Mouse (Mus musculus) kidney, adult 8-10 months (tissue): ENCODE data around the gene Samd4b.
"Not testable (repeated sequence)": the region's sequence is repeated elsewhere in the genome, so short reads cannot be mapped to it uniquely, and the experiment has no call there.

Experiments
- DNase-seq, 2 experiments: peaks; one replicate each; pipeline ENCODE4 v3.0.0; 2022

Gene Samd4b

DNA sequence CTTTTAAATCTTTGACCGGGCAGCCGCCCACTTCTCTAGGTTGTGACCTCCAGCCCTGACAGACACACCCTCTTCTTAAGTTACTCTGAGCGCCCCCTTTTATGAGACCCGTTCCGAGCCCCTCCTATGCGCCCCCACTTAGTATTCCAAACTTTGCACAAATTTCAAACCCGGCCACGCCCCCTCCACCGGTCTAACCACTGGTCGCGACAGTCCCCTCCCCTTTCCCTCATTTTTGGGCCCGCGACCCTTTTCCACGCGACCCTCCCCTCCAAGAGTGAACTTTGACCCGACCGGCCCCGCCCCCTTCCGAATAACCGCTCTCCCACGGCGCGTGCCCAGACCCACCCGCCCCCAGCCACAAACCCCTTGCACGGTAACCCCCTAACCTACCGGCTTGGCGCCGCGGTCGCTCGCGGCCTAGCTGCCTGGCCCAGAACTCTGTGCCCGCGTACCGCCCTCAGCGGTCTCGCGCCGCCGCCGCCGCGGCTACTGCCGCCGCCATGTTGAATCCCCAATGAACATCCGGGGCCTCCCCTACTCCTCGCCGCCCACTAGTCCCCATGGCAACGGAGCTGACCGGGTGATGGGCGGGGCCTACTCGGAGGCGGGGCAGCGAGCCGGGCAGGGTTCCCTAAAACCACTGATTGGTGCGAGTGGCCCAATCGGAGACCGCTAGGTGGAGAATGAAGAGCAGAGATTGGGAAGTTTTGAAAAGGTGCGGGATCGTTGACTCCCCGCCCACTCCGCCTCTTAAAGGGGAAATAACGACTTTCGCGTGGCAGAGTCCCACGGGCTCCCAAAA, at the start of gene Samd4b, which contains the start of gene Pak4:
Gene Samd4b, minus strand, starts transcription at position 503 of the 805 bp plus-strand sequence.
Gene Pak4, minus strand, starts transcription at position 544 of the 805 bp plus-strand sequence.
- DNase-seq = peak; percentile 99

DNA sequence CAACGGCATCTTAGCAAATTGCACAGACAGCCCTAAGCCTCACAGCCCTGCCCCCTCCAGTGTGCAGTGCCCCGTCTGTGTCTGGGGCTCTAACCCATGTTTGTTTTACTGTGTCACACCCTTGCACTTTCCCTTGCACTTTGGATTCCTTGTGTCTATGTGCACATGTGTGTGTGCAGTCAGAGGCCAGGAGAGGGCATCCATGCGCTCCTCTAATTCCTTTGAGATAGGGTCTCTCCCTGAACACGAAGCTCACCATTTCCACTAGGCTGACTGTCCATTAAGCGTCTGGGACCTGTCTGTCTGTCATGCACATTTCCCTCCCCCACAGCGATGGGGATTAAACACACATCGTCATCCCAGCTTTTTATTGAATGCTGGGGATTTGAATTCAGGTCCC, 49.1 kb upstream of the Samd4b start:
- no peak for DNase-seq

DNA sequence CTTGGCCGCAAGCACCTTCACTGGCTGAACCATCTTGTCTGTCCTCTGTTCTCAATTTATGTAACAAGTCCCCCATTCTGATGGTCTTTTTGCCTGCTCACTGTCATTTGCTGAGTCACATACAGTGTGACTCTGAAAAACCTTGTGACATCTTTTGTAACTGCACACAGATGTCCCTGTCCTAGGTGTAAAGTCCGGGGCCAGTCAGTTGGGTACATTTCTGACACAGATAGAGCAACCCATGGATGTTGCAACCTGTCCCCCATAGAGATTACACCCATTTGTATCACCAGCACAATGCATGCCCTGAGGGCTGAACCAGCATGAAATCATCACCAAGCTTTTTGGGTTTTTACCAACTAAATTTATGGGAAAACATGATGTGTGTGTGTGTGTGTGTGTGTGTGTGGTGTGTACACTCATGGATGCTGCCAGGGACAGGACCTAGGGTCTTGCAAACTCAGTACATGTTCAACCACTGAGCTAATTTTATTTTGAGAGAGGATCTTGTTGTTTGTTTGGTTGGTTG, 48.1 kb upstream of the Samd4b start:
- no peak for DNase-seq

DNA sequence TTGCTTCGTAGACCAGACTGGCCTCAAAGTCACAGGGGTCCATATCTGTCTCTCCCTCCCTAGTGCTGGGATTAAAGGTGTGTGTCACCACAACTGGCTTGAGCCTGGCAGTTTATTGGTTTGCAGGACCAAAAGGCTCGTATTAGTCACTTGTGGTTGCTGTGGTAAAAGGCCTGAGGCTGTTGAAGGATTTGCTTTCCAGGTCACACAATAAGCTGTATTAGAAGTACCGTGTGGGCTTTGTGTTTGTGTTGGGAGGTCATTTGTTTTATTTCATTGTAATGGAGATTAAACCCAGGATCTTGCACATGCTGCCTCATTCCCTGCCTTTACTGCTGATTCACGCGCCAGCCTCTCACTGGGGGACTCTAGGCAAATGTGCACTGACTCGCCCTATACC, 47.4 kb upstream of the Samd4b start:
- DNase-seq = no peak

DNA sequence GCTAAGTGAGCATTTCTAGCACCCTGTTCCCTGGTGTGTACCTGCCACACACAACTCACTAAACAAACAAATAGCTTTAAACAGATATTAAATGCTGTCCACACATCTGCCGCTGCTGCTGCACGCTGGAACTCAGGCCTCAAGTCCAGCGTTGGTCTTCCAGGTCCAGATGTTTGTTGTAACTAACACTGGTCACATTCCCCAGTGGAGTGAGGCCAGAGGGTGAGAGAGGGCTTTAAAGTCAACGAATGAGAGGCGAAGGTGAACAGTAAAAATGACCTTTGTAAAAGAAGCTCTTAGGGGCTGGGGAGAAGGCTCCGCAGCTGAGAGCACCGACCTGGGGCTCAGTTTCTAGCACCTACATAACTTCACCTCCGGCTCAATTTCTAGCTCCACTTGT, 43.6 kb upstream of the Samd4b start:
- DNase-seq = no peak

DNA sequence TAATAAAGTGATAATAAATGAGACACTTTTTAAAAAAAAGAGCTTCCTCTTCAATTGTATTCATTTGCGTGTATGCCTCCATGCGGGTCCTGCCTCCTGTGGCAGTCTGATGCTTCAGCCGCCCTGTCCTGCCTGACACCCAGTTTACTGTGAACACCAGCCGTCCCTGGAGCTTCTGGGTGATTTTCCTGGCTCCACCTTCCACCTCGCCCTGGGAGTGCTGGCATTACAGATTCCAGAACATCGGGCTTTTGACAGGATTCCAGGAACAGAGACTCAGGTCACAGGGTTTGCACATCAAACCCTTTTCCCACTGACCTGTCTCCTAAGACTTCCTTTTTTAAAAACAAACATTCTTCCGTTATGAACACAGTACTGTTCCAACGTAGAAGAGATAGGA, 39.6 kb upstream of the Samd4b start:
- peak; percentile 5 to 19 for DNase-seq

DNA sequence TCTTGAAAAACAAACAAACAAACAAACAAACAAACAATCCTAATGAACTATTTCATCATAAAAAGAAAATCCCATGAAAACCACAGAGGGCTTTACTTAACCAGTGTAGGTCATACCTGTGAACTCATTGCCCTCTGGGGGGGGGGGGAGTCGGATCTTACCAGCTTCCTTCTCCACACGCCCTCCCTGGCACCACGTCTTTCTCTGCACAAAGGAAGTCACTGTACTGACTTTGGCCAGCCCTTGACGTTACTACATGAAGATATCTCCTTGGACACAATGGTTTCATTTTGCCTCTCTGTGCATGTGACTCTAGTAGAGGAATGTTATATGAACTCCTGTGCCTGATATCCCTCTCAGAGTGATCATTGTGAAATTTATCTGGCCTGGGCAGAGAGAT, 36.2 kb upstream of the Samd4b start:
- no peak for DNase-seq

DNA sequence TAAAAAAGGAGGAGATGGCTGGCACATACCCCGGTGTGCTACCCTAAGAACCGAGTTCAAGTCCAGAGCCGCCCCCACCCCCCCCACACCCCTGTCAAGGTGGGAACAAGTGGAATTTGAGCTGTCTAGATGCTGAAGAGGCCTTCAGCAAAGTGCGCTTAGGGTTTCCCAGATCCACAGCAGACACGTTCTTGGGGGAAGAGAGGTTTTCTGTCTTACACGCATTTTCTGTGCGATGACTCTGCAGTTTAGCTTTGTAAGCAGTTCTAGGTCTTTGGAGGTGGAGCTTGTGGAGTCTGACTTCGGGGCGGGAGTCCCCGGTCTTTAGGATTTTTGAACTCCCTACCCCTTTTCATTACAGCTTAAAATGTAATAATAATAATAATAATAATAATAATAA, 33.1 kb upstream of the Samd4b start, which contains the start of gene Acp7:
Gene Acp7, minus strand, starts transcription at position 260 of the 400 bp plus-strand sequence.
- no peak for DNase-seq

DNA sequence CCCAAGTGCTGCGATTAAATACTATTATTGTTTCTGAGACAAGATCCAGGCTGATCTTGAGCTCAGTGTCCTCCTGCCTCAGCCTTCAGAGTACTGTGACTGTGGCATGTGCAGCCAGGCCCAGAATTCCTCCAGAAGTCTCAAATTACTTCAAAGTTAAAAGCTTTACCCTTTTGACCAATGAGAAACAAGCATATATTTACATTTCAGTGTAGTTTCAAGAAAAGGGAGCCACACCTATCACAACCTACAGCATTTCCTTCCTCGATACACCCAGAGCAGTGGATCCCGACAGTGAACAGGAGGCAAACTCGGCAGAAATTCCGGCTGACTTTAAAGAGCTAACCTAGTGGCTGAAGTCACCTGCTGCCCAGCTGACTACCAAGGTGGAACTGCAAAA, 26.8 kb upstream of the Samd4b start:
- DNase-seq = no peak

DNA sequence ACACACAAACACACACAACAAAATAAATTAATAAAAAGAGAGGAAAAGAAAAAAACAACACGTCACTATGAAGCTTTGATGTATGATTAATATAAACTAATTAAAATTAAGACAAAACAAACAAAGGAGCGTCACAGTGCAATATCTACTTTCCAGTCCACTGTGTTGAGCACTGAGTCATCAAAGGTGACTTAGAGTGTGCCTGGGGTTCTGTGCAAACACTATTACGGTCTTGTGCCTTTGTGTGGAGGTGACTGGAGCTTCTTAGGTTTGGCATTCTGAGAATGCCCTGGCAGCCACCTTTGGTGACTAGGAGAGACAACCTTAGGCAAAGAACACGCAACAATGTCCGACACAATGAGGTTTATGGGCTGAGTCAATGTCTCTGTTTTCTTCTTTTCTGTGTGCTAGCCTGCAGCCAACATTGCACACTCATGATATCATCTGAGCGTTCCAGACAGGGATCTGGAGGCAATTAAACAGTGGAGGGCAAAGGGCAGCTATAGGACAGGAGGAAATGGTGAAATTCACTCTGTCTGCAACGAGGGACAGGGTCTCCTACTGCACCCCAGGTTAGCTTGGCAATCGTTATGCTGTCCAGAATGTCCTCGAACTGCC, 21.3 kb upstream of the Samd4b start:
- DNase-seq = no peak

DNA sequence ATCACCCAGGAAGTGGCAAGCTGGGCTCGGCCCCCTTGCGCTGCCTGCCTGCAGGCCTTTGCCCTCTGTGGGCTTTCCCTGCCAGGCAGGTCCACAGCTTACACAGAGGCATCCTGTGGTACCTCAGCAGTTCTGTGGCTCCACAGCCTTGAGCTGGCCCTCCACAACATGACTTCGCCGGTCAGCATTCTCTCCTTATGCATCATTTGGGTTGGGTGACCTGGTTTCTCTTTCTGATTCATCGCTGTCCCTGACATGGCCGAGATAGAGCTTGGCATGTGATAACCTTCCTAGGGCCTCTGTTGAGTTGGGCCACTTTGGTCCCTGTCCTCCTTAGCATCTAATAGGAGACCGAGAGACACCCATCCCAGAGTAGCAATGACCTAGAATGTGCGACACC, 8.0 kb upstream of the Samd4b start:
- no peak for DNase-seq

DNA sequence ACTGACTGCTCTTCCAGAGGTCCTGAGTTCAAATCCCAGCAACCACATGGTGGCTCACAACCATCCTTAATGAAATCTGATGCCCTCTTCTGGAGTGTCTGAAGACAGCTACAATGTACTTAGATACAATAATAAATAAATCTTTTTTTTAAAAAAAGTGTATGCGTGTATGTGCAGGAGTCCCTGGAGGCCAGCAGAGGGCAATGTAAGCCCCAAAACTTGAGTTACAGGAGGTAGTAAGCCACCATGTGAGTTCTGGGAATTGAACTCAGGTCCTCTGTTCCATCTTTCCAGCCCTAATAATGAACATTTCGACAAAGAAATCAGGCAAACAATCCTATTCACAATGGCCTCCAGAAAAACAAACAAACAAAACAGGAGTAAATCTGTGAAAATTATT, 5.8 kb upstream of the Samd4b start:
- DNase-seq = not testable (repeated sequence)

DNA sequence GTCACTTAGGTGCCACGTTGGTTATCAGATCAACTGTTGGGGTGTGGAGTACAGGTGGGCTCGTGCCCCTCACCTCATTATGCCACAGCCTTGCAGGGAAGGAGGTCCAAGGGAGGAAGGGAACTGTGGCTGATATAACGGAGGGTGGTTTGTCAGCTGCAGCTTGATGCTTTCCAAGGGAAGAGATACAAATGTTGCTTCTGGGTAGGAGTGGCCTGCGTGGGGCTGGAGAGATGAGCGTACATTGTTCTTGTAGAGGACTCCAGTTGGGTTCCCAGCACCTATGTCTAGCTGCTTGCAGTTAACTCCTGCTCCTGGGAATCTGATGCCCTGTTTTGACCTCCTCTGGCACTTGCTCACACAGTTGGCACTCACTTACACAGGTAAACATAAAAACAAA, 5.2 kb upstream of the Samd4b start:
- DNase-seq = no peak

DNA sequence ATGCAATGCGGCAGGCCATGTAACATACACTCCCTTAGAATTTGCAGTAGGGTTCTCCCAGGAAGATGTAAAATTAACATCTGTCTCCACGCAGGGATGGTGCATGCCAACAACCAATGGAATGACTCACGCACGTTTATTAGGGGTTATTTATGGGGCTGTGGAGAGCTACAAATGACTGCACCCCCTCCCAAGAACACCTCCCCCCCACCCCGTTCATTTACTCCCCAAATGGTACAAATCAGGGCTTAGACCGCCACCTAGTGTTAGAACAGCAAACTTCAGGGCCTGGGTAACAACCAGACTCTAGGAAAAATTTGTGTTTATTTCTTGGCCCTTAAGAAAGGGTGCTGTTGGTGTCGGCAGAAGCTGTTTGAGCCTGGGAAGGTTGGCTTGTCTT, 3.7 kb upstream of the Samd4b start:
- peak in 1 of 2 experiments; percentile 62 for DNase-seq

DNA sequence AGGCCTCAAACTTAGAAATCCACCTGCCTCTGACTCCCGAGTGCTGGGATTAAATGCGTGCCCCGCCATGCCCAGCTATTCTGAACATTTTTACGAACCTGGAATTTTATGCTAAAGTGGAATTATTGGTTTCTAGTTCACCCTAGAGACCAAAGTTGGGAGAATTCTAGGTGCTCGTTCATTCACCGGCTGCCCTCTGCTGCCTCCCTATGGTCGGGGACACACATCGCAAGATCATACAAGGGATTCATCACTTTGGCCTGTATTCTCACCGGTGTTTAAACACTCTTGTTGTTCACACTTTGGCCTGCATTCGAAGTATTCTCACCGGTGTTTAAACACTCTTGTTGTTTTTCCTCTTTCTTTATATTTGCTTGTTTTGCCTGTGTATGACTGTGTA, 3.1 kb upstream of the Samd4b start:
- peak in 1 of 2 experiments; percentile 69 for DNase-seq

DNA sequence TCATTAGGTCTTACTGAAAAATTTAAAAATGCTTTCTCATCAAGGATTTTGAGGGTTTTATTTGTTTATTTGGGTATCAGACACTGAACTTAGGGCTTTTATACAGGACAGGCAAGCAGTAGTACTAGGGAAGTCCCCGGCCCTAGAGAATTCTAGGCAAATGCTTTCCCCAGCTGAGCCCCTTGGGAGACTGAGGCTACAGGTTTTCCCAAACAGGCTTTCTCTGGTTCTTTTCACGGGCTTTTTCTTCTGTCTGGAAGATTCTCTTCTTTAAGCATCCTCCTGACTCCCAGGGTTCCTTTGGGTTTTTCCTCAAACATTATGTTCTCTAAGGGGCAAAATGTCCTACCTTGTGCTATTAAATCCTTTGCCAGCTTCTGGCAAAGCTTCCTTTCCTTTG, 1.0 kb upstream of the Samd4b start:
- no peak for DNase-seq

DNA sequence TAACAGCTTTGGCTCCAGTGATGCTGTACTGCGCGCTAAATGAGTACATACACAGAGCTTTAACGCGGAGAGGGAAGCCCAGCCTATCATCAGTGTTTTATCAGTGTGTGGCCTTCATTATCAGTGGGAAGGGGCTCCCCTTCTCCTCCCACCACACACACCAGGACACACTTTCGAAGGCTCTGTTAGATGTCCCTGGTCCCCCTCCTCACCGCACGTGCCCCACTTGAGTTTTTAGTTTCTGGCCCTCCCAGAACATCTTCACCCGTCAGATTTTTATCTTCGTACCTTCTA, 720 bp downstream of the Samd4b start:
- no peak for DNase-seq

DNA sequence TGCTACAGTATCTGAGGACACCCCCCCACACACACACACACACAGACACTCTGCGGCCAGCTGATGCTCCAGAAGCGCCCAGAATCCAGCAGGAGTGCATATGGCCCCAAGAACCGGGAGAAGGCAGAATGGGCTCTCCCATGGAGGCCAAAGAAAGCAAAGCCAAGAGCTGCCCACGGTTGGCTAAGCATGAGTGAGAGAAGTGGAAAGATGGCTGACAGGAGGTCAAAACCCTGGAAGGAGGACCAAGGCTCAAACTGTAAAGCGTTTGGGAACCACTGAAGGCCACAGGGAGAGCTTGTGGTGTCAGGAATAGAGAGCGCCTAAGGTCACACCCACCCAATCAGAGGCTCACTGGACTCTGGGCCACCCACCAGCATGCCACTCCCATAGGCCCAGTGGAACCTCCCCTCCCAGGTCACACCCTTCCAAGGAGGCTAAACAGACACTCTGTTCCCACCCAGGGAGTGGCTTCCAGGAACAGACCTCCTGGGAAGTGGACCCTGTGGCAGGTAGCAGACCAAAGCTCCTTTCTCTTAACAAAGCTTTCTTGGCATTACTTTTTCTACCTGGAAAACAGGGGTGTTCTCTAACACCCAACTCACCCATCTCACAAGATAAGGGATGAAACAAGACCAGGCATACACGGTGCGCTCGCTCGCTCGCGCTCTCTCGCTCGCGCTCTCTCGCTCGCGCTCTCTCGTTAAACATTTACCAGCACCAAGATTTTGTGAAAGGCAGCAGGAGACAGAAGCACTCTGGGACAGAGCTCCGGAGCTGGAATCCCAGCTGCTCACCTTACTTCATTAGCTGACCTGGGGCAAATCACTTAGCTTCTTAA, 1.3 kb downstream of the Samd4b start:
- DNase-seq = peak; percentile 87 to 91

DNA sequence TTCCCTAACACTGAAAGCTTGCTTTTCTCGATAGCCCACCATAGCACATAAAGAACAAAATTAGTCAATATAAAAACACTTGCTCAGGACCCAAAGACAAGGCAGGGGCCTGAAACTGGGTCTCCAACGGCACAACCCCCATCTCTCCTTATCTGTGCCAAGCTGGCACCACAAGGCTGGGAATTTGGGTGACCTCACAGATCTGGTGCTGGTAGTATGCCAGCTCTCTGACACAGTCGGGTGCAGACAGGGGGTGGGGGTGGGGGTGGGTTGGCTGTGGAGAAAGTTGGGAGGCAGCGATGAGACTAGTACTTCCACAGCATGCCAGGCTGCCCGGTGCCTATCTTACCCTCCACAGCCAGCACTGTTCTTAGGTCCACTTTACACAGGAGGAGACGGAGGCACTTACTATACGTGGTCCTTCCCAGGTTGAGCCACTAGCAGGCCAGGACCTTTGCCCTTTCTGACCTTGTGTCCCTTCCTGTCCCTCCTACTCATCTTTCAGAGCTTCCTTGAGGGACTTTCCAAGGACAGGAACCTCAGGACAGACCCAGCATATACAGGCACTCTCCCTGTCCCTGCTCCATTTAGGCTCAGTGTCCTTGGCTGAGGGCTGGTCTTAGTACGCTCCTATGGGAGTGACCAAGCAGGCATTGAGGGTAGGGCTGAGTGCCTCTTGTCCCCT, 2.1 kb downstream of the Samd4b start:
- peak in 1 of 2 experiments; percentile 48 for DNase-seq

DNA sequence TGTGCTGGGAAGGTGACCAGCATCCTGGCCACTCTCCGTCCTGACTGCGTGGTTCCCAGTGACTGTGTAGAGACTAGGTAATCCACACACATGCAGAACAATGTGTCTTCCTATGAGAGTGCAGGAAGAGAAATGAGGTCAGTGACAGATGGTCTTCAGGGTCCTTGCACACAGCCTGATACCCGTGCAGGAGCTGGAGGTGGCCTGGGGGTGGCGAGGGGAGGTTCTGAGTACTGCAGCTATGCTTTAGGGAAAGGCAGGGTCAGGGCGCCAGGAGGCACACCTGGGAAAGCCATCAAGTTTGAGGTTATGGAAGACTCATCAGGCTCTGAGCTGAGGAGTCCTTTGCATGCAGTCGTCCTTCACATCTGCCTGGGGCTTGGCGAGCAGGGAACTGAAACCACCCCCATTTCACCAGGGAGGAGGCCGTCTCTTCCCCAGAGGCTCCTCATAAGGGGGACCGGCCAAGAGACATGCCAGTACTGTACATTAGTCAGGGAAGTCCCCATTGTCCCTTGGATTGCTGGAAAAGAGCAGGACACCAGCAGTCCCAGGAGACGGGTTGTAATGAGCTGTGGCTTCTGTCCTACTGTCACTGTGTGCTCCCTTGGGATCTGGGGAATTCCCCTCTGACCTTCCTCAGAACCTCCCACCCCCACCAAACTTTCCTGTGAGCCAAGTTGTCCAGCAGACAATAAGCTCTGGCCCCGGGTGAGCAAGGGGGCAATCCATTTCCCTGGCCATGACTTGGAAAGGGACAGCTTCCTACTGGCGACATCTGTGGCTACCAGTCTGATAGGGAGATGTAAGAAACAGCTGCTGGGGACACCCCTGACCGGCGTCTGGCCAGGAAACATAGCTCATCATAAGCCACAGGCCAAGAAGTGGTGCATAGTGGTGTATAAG, 4.5 kb downstream of the Samd4b start:
- DNase-seq = peak; percentile 61 to 65

DNA sequence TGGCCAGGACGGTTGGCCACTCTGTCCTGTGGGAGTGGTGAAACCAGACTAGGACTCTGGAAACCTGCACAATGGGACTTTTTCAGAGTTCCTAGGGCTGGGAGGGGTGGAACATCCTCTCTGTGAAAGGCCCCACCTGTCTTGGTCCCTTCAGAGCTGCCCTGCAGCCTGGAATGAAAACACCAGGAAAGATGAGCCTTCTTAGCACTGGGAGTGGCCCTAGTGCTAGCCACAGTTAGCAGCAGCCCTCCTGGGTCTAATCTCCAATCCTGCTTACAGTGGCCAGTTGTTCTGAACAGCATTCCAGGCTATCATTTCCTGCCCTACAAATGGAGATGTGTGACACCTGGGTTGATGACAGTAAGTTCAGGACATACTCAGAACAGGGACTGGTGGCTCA, 6.1 kb downstream of the Samd4b start:
- no peak for DNase-seq

DNA sequence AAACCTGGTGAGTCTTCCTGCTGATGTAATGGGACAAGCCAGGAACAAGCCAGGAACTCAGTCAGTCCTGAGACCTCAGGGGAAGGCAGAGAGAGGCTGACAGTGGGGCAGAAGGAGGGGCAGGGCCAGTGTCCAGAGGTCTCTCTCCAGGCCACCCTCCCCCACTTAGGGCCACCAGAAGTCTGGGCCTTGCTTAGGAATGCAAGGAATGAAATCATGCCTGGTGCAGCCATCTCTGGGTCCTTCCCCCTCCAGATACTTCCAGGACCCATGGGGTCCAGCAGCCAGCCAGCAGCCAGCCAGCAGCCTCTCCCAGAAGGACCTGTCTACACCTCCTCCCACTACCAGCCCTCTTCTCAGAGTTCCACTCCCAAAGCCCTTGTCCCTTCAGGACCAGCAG, 10.3 kb downstream of the Samd4b start:
- DNase-seq = peak; percentile 71 to 74
